Mouse (Mus musculus): ENCODE data around the gene Pgam2. TPM values are rescaled to one million over a fixed set of nuclear protein-coding genes. Genes with fewer than 3 reads are reported as not detected.

Pgam2 gene
- polyA plus RNA-seq, 1 experiment = 2.2 TPM

DNA sequence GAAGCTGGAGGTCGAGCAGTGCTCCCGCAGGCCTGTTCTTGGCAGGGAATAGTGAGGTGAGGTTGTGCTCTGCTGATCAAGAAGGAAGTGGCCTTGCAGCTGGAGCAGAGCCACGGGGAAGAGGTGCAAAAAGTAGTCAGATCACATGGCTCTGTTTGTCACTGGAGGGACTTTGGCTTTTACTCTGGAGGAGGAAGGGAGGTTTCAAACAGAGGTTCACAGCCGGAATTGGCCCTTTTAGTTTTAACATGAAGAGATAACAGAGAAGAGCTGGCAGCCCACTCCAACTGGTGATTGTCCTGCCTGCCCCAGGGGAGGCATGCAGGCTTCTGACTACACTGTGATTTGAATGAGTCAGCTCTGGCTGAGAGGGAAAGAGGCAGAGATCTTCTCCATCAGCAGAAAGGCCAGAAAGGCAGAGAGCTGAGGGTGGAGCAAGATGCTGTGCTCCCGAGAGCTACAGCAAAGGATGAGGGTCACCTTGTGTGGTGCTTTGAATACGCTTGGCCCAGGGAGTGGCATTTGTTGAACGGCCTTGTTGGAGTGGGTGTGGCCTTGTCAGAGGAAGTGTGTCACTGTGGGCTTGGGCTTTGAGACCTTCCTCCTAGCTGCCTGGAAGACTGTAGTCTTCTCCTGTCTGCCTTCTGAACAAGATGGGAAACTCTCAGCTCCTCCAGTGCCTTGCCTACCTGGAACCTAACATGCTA, 43.3 kb upstream of the Pgam2 start:
- Histone ChIP-seq H3K9me3 (replicated peaks; ENCODE audit: control insufficient read depth, insufficient read depth, low read length, poor library complexity, severe bottlenecking) (peaks cover 17% of the 10 kb centered on the region), H3K36me3 (ENCODE audit: control insufficient read depth, insufficient read depth, low read length, poor library complexity, severe bottlenecking) (no peaks in the 10 kb centered on the region), H3K9ac (ENCODE audit: low read depth, poor library complexity, severe bottlenecking) (no peak overlapping the region), H3K4me3 (ENCODE audit: low read depth, low read length) (no peak overlapping the region), H3K27ac (ENCODE audit: insufficient read depth, low read length) (no peak overlapping the region), H3K27me3 (ENCODE audit: control insufficient read depth, insufficient read depth, low read length, poor library complexity, severe bottlenecking) (no peaks in the 10 kb centered on the region), H3K4me1 (ENCODE audit: control insufficient read depth, insufficient read depth, low read length) (peaks cover 2% of the 10 kb centered on the region)
- TF ChIP-seq CTCF (IDR thresholded peaks at IDR 0.05; ENCODE audit: low read depth, low read length) (no peak), POLR2A (IDR thresholded peaks at IDR 0.05; ENCODE audit: insufficient read depth, low read length) (no peak), EP300 (IDR thresholded peaks at IDR 0.05; ENCODE audit: insufficient read depth, low read depth, low read length) (no peak)

DNA sequence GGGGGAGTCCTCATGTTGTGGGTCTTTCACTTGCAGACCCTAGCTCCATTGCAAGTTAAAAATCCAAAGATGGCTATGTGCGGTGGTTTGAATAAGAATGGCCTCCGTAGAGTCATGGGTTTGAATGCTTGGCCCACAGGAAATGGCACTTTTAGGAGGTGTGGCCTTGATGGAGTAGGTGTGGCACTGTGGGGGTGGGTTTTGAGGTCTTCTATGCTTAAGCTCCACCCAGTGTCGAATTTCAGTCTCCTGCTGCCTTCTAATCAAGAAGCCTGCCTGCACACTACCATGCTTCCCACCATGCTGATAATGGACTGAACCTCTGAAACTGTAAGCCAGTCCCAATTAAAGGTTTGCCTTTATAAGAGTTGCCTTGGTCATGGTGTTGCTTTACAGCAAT, 39.6 kb upstream of the Pgam2 start:
- H3K27ac ChIP-seq (ENCODE audit: insufficient read depth, low read length) = no peak overlapping the region
- H3K9ac ChIP-seq (ENCODE audit: low read depth, poor library complexity, severe bottlenecking) = no peak overlapping the region
- TF ChIP-seq EP300 (IDR thresholded peaks at IDR 0.05; ENCODE audit: insufficient read depth, low read depth, low read length) (no peak), CTCF (IDR thresholded peaks at IDR 0.05; ENCODE audit: low read depth, low read length) (no peak), POLR2A (IDR thresholded peaks at IDR 0.05; ENCODE audit: insufficient read depth, low read length) (no peak)
- no peak overlapping the region for H3K4me3 ChIP-seq (ENCODE audit: low read depth, low read length)
- peaks cover 32% of the 10 kb centered on the region for H3K9me3 ChIP-seq (replicated peaks; ENCODE audit: control insufficient read depth, insufficient read depth, low read length, poor library complexity, severe bottlenecking)
- H3K27me3 ChIP-seq (ENCODE audit: control insufficient read depth, insufficient read depth, low read length, poor library complexity, severe bottlenecking) = no peaks in the 10 kb centered on the region
- H3K4me1 ChIP-seq (ENCODE audit: control insufficient read depth, insufficient read depth, low read length) = no peaks in the 10 kb centered on the region
- no peaks in the 10 kb centered on the region for H3K36me3 ChIP-seq (ENCODE audit: control insufficient read depth, insufficient read depth, low read length, poor library complexity, severe bottlenecking)

DNA sequence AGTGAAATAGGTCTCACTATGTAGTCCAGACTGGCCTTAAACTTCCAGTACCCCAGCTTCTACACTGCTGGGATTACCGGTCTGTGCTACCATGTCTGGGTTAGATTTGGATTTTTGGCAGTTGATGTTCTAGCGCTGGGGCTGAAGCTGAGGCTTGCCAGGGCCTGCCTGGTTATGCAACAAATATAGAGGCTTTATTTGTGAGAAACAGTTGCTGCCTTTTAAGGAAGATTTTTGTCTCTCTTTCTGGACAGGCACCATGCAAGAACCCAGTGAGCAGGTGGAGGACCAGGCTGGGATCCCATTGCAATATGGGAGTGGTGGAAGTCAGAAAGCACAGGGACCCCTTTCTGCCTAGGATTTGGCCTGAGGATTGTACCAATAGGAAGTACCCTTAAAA, 38.2 kb upstream of the Pgam2 start:
- Histone ChIP-seq H3K9me3 (replicated peaks; ENCODE audit: control insufficient read depth, insufficient read depth, low read length, poor library complexity, severe bottlenecking) (peaks cover 32% of the 10 kb centered on the region), H3K27ac (ENCODE audit: insufficient read depth, low read length) (no peak overlapping the region), H3K9ac (ENCODE audit: low read depth, poor library complexity, severe bottlenecking) (no peak overlapping the region), H3K36me3 (ENCODE audit: control insufficient read depth, insufficient read depth, low read length, poor library complexity, severe bottlenecking) (no peaks in the 10 kb centered on the region), H3K27me3 (ENCODE audit: control insufficient read depth, insufficient read depth, low read length, poor library complexity, severe bottlenecking) (no peaks in the 10 kb centered on the region), H3K4me3 (ENCODE audit: low read depth, low read length) (no peak overlapping the region), H3K4me1 (ENCODE audit: control insufficient read depth, insufficient read depth, low read length) (no peaks in the 10 kb centered on the region)
- no peak for TF ChIP-seq POLR2A (IDR thresholded peaks at IDR 0.05; ENCODE audit: insufficient read depth, low read length)
- TF ChIP-seq EP300 (IDR thresholded peaks at IDR 0.05; ENCODE audit: insufficient read depth, low read depth, low read length) = no peak
- TF ChIP-seq CTCF (IDR thresholded peaks at IDR 0.05; ENCODE audit: low read depth, low read length) = no peak

DNA sequence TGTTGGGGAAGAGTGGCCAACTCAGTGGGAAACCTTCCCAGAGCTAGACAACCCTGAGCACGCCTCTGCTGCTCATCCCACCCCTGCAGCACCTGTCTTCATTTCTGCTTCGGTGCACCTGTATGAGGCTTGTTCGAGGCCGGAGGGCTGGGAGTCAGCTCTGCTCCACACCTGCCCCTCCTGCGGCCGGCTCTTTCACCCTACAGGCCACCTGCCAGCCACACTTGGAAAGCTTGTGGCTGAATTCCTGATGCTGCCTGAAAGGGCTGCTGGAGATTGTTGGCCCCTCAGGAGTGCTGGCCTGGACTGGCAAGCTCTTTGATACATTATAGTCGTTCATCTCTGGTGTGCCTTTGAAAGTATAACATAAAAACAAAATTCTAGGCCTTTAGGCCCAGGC, 36.8 kb upstream of the Pgam2 start:
- Histone ChIP-seq H3K27me3 (ENCODE audit: control insufficient read depth, insufficient read depth, low read length, poor library complexity, severe bottlenecking) (no peaks in the 10 kb centered on the region), H3K4me3 (ENCODE audit: low read depth, low read length) (no peak overlapping the region), H3K36me3 (ENCODE audit: control insufficient read depth, insufficient read depth, low read length, poor library complexity, severe bottlenecking) (no peaks in the 10 kb centered on the region), H3K4me1 (ENCODE audit: control insufficient read depth, insufficient read depth, low read length) (no peaks in the 10 kb centered on the region), H3K27ac (ENCODE audit: insufficient read depth, low read length) (no peak overlapping the region), H3K9me3 (replicated peaks; ENCODE audit: control insufficient read depth, insufficient read depth, low read length, poor library complexity, severe bottlenecking) (peaks cover 32% of the 10 kb centered on the region), H3K9ac (ENCODE audit: low read depth, poor library complexity, severe bottlenecking) (no peak overlapping the region)
- no peak for TF ChIP-seq EP300 (IDR thresholded peaks at IDR 0.05; ENCODE audit: insufficient read depth, low read depth, low read length)
- TF ChIP-seq POLR2A (IDR thresholded peaks at IDR 0.05; ENCODE audit: insufficient read depth, low read length) = no peak
- no peak for TF ChIP-seq CTCF (IDR thresholded peaks at IDR 0.05; ENCODE audit: low read depth, low read length)

DNA sequence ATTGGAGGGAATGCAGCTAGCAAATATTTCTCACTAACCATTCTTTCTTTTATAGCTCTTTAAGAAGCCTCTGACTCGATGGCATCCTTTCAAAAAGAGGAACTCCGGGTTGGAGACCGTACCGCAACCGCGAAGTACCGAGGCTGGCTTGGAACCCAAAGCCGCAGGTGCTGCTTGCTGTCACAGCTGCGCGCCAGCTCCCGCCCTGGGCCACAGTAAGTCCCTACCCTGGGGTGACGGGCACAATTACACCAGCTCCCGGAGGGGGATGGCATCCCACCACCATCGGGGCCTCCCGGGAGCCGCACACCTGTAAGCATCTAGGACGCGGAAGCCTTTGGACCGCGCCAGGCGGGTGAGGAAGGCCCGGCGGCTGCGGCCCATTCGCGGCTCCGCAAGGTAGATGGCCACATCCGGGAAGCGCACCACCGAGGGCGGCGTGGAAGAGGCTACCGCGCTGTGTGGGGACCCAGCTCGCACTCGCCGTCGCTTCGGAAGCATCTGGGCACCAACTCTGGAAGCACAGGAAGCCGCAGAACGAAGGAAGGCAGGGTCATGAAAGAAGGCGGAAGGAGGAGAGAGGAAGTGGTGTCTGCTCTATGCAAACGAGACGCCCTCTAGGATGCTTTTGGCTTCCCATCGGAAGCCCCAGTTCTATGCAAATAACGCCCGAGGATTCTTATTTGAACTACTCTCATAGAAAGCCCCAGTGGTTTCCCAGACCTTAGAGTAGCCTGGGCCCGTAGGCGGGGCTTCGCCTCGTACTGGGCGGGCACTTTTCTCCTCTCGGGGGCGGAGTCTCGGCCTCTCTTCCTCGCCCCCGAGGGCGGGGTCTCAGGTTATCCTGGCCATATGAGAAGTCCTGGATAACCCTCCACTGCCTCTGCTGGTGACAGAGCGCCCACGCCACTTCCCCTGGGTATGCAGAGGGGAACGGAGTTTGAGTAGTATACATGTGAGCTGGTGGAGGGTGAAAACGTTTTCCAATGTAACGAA, 34.0 kb upstream of the Pgam2 start, which contains the start of gene Polm:
Gene Polm (minus strand): TSS at position 766 of the 996 bp plus-strand sequence.
- H3K9me3 ChIP-seq (replicated peaks; ENCODE audit: control insufficient read depth, insufficient read depth, low read length, poor library complexity, severe bottlenecking) = peaks cover 19% of the 10 kb centered on the region
- H3K9ac ChIP-seq (ENCODE audit: low read depth, poor library complexity, severe bottlenecking) = peak within 1 kb of the TSS; percentile 82
- no peaks in the 10 kb centered on the region for H3K27me3 ChIP-seq (ENCODE audit: control insufficient read depth, insufficient read depth, low read length, poor library complexity, severe bottlenecking)
- peaks cover 3% of the 10 kb centered on the region; the same call in 1 of the 2 replicates for H3K36me3 ChIP-seq (ENCODE audit: control insufficient read depth, insufficient read depth, low read length, poor library complexity, severe bottlenecking)
- H3K4me1 ChIP-seq (ENCODE audit: control insufficient read depth, insufficient read depth, low read length) = no peaks in the 10 kb centered on the region
- H3K27ac ChIP-seq (ENCODE audit: insufficient read depth, low read length) = peak within 1 kb of the TSS; percentile 10; the same call in 1 of the 2 replicates
- no peak for TF ChIP-seq EP300 (IDR thresholded peaks at IDR 0.05; ENCODE audit: insufficient read depth, low read depth, low read length)
- peak; percentile 43 for TF ChIP-seq CTCF (IDR thresholded peaks at IDR 0.05; ENCODE audit: low read depth, low read length)
- TF ChIP-seq POLR2A (IDR thresholded peaks at IDR 0.05; ENCODE audit: insufficient read depth, low read length) = peak; percentile 48
- peak within 1 kb of the TSS; percentile 68 for H3K4me3 ChIP-seq (ENCODE audit: low read depth, low read length)

Measured in ES-Bruce4 (cell line).